Mouse (Mus musculus) midbrain, postnatal 0 days (tissue): ENCODE measurements around the gene Traf3ip1. TPM values are rescaled to one million over a fixed set of nuclear protein-coding genes. Genes with fewer than 3 reads are reported as not detected.

Source experiments
- ATAC-seq: fragments of 200-750 bp; cut with Nextera tagmentation; 2 replicates; pipeline ENCODE4 v1.8.0; 2017; ENCODE audit warnings: moderate number of reproducible peaks, mild to moderate bottlenecking, moderate TSS enrichment, moderate library complexity; ENCODE audit not compliant: low FRiP score
- DNase-seq: peaks from one replicate; pipeline ENCODE4 v3.0.0-alpha.2; 2015; ENCODE audit warnings: low spot score
- H3K27ac ChIP-seq: fragments of 300-500 bp; sonication (generic); 2 replicates; pipeline ENCODE4 v1.5.1; 2014; ENCODE audit warnings: low read depth, mild to moderate bottlenecking, low read length, mixed read lengths
- H3K27me3 ChIP-seq: fragments of 300-500 bp; sonication (generic); 2 replicates; pipeline ENCODE4 v1.6.1; 2014; ENCODE audit warnings: low read length, control low read depth, mixed read lengths; ENCODE audit not compliant: insufficient read depth
- H3K36me3 ChIP-seq: fragments of 300-500 bp; sonication (generic); 2 replicates; pipeline ENCODE4 v1.6.1; 2014; ENCODE audit warnings: low read length, control low read depth, mixed read lengths; ENCODE audit not compliant: insufficient read depth
- H3K4me1 ChIP-seq: fragments of 300-500 bp; sonication (generic); 2 replicates; pipeline ENCODE4 v1.6.1; 2014; ENCODE audit warnings: mild to moderate bottlenecking, control low read depth, antibody characterized with exemption, low read length, mixed read lengths; ENCODE audit not compliant: insufficient read depth
- H3K4me2 ChIP-seq: fragments of 300-500 bp; sonication (generic); 2 replicates; pipeline ENCODE4 v1.6.1; 2014; ENCODE audit warnings: low read depth, mild to moderate bottlenecking, low read length, mixed read lengths; ENCODE audit not compliant: poor library complexity, severe bottlenecking
- H3K4me3 ChIP-seq: fragments of 300-500 bp; sonication (generic); 2 replicates; pipeline ENCODE4 v1.5.1; 2014; ENCODE audit warnings: low read depth, mild to moderate bottlenecking, low read length, moderate library complexity
- H3K9ac ChIP-seq: fragments of 300-500 bp; sonication (generic); replicated peaks from 2 replicates; pipeline ENCODE4 v1.6.1; 2014; ENCODE audit warnings: mild to moderate bottlenecking, low read length, moderate library complexity, mixed read lengths; ENCODE audit not compliant: poor library complexity, severe bottlenecking
- H3K9me3 ChIP-seq: fragments of 300-500 bp; sonication (generic); 2 replicates; pipeline ENCODE4 v1.6.1; 2016; ENCODE audit warnings: low read length, control low read depth
- CTCF ChIP-seq: IDR thresholded peaks from 2 replicates; pipeline ENCODE4 v1.5.1; 2016; ENCODE audit warnings: antibody characterized with exemption, mild to moderate bottlenecking
- WGBS: fragments of 180-500 bp; shearing (Covaris S2); extraction: QIAGEN DNeasy Blood & Tissue Kit; methylation state at CpG from one replicate; pipeline ENCODE4 v1.1.7; 2014; 5-methylcytosine and 5-hydroxymethylcytosine counted together
- polyA plus RNA-seq: library from polyadenylated mRNA; unstranded; fragments of >200 nt; fragmentation: Nextera tagmentation; extraction: Ambion mirVana; gene quantifications from 2 replicates; pipeline ENCODE4 v1.2.1, GENCODE M21; 2015
- total RNA-seq: library from RNA; depleted of rRNA; stranded (reverse); fragments of >200 nt; gene quantifications from 2 replicates; pipeline ENCODE4 v1.2.3, GENCODE M21; 2014; rRNA removed

Gene Traf3ip1
- total RNA-seq (17.3 and 18.4 TPM in 2 replicates), polyA plus RNA-seq (6.1 and 7.0 TPM in 2 replicates)

DNA sequence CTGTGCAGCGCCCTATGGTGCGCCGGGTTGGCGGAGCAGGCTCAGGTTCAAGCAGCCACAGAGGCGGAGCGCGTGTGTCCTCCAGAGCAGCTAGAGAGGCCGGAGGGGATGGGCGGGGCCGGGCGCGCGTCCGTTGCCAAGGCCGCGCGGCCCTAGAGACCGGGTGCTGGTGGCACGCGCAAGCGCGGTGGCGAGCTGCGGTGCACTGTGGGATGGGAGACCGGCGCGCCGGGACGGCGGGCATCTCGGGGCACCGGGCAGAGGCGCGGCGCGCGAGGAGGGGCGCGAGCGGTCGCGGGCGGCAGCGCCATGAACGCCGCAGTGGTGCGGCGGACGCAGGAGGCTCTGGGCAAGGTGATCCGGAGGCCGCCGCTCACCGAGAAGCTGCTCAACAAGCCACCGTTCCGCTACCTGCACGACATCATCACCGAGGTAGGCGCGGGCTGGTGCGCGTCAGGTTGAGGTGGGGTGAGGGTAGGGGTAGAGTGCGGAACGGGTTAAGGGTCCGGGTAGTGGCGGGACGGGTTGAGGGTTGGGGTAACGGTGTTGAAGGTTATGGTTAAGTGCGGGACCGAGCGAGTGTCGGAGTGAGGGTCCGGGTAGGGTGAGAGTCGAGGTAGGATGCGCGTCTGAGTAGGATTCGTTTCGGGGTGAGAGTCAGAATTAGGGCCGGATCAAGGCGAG is at the start of gene Traf3ip1:
TSS of gene Traf3ip1 (plus strand) at position 191 of the 684 bp plus-strand sequence.
- DNase-seq (peak; percentile 94), ATAC-seq (peak; percentile 97)
- WGBS, result under 1% methylated on average over 77 of the region's 79 CpGs
- TF ChIP-seq CTCF, result no peak
- H3K4me3 ChIP-seq, result peak within 1 kb of the TSS; percentile 85
- no peaks in the 10 kb centered on the region for H3K9me3 ChIP-seq
- H3K27ac ChIP-seq, result no peak within 1 kb of the TSS; the same call in 1 of the 2 replicates
- peak within 1 kb of the TSS; percentile 87 for H3K4me2 ChIP-seq
- H3K9ac ChIP-seq, result peak within 1 kb of the TSS; percentile 88
- H3K4me1 ChIP-seq, result peaks cover 10% of the 10 kb centered on the region
- H3K36me3 ChIP-seq, result 0 out of 2 replicates have a peak, but pooled peaks cover 4% of the 10 kb centered on the region
- no peaks in the 10 kb centered on the region for H3K27me3 ChIP-seq

DNA sequence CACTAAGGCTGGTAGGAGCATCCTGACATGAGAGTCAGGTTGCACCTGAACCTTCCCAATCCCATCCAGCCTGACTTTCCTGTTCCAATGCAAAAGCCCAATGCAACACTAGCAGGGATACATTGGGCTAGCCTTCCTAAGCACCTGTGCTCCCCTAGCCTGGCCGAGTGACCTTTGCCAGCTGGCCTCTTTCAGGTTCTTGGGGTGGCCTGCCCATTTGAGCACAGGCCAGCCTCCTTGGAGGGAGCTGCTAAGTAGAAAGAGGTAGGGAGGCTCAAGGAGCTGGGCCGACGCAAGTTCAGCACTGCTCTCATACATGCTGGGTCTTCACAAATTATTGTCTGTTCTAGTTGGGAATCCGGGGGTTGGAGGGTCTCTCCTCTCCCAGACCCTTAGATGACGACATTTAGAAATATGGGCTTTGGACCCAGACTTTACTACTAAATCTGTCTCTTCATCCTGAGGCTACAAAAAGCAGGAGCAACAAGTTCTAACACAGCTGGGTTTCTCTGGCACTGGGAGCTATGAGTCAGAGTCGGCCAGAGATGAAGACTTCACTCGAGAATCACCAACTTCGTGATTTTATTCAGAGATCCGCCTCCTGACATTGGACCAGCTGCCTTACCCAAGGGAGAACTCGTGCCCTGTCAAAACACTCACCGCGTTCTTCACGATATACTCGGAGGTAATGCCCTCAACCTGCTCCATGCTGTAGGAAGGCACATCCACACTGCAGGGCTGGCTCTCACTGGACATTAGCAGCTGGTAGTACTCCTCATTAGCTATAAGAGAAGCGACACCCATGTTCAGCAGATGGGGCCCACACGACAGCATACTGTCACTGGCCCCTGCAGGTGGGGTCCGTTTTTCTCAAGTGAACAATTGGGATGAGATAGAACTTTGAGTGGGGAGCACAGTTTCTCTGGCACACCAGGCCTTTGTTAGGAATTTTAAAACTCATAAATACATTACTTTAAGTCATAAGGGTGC is 49.3 kb upstream of the Traf3ip1 start:
- H3K9ac ChIP-seq, result no peak overlapping the region
- H3K9me3 ChIP-seq, result no peaks in the 10 kb centered on the region
- peaks cover 55% of the 10 kb centered on the region for H3K36me3 ChIP-seq
- DNase-seq, result no peak
- no peak for TF ChIP-seq CTCF
- no peak for ATAC-seq
- 89% methylated on average over 17 of the region's 17 CpGs for WGBS
- no peak overlapping the region for H3K4me3 ChIP-seq
- H3K4me1 ChIP-seq, result no peaks in the 10 kb centered on the region
- H3K4me2 ChIP-seq, result no peak overlapping the region
- H3K27ac ChIP-seq, result no peak overlapping the region
- no peaks in the 10 kb centered on the region for H3K27me3 ChIP-seq

DNA sequence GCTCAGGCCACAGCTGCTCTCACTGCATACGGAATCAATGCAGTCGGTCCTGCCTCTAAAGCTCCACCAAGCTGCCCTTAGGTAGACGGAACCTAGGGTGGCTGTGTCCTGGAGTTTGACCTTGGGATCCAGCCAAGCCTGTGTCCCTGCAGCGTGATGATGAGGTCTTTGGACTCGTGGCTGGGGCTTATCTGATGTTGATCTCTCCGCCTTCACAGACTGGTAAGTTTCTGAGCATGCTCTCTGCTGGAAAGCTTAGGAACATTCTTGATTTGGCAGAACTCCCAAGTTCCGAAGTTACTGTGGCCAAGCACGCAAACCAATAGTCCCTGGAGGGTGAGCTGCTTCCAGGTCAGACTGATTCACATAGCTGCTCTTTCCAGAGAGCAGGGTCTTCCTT is 48.4 kb upstream of the Traf3ip1 start:
- H3K27me3 ChIP-seq, result no peaks in the 10 kb centered on the region
- H3K27ac ChIP-seq, result no peak overlapping the region
- no peak for ATAC-seq
- no peak overlapping the region for H3K9ac ChIP-seq
- WGBS, result 72% methylated on average over 8 of the region's 8 CpGs
- no peak overlapping the region for H3K4me2 ChIP-seq
- no peak for TF ChIP-seq CTCF
- H3K36me3 ChIP-seq, result peaks cover 59% of the 10 kb centered on the region
- H3K9me3 ChIP-seq, result no peaks in the 10 kb centered on the region
- peak; percentile 58 for DNase-seq
- H3K4me1 ChIP-seq, result no peaks in the 10 kb centered on the region
- no peak overlapping the region for H3K4me3 ChIP-seq

DNA sequence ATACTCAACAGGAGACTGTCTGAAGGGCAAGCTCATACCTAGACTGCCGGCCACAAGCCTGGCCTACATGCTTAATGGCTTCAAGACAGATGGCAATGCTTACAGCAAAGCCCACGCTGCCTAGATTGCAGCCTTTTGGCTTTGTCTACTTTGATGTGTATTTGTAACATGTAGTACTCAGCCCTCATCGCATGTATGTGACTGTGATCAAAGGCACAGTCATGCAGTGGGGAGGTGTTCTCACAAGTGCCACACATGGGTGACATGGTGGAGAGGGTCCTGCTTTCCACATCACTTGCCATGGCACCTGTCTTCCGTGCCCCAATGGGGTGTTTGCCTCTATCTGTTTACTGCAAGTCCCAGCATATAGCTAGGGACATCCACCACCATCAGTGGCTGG is 47.9 kb upstream of the Traf3ip1 start:
- Histone ChIP-seq H3K4me2 (no peak overlapping the region), H3K9me3 (no peaks in the 10 kb centered on the region), H3K4me1 (no peaks in the 10 kb centered on the region), H3K27ac (no peak overlapping the region), H3K4me3 (no peak overlapping the region), H3K36me3 (peaks cover 59% of the 10 kb centered on the region), H3K9ac (no peak overlapping the region), H3K27me3 (no peaks in the 10 kb centered on the region)
- WGBS, result 90% methylated on average over 4 of the region's 4 CpGs
- DNase-seq (no peak), ATAC-seq (no peak)
- no peak for TF ChIP-seq CTCF

DNA sequence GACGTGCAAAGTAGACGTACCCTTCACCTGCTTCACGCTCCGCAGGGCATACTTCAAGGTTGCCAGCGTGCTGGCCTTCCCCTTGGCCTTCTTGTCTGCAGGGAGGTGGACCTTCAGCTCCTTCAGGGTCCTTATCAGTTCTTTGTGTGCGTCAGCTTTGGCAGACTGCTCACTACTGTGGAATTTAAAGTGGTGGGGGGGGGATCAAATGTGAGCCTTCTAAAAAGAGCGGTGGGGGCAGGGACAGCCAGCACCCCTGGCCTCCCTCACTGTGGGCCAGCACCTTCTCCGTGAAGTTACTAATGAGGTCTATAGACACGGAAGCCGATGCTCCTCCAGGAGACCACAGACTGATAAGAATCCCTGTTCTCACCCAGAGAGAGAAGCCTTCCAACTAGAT is 45.8 kb upstream of the Traf3ip1 start:
- Histone ChIP-seq H3K27ac (no peak overlapping the region), H3K4me2 (no peak overlapping the region), H3K4me3 (no peak overlapping the region), H3K4me1 (no peaks in the 10 kb centered on the region), H3K9ac (no peak overlapping the region), H3K27me3 (no peaks in the 10 kb centered on the region), H3K36me3 (peaks cover 48% of the 10 kb centered on the region), H3K9me3 (no peaks in the 10 kb centered on the region)
- WGBS, result 95% methylated on average over 10 of the region's 10 CpGs
- DNase-seq (no peak), ATAC-seq (no peak)
- TF ChIP-seq CTCF, result no peak
